Mouse (Mus musculus) heart, adult 2 months (tissue): ENCODE results near the gene Olfr1322. TPM values are rescaled to one million over a fixed set of nuclear protein-coding genes. Genes with fewer than 3 reads are reported as not detected.

Experiments
- DNase-seq, 2 experiments: peaks; one replicate each; pipeline ENCODE4 v3.0.0; 2021
- H3K27ac ChIP-seq: fragments of 200-600 bp; 2 replicates; pipeline ENCODE4 v1.8.1; 2022
- H3K27me3 ChIP-seq: fragments of 200-500 bp; 2 replicates; pipeline ENCODE4 v1.6.1; 2012; ENCODE audit warnings: mild to moderate bottlenecking, low read length, inconsistent platforms, mixed read lengths; ENCODE audit not compliant: control insufficient read depth, insufficient read depth
- H3K36me3 ChIP-seq: fragments of 200-500 bp; 2 replicates; pipeline ENCODE4 v1.6.1; 2012; ENCODE audit warnings: low read length, inconsistent platforms; ENCODE audit not compliant: control insufficient read depth, insufficient read depth
- H3K4me1 ChIP-seq: fragments of 200-500 bp; 2 replicates; pipeline ENCODE4 v1.6.1; 2011; ENCODE audit warnings: low read length; ENCODE audit not compliant: control insufficient read depth, insufficient read depth
- H3K4me3 ChIP-seq: fragments of 200-600 bp; 2 replicates; pipeline ENCODE4 v1.8.1; 2022
- H3K79me2 ChIP-seq: fragments of 200-500 bp; replicated peaks from 2 replicates; pipeline ENCODE4 v1.6.1; 2012; ENCODE audit warnings: mild to moderate bottlenecking, inconsistent platforms, low read length, moderate library complexity, mixed read lengths; ENCODE audit not compliant: control insufficient read depth, insufficient read depth
- H3K9ac ChIP-seq: fragments of 200-500 bp; 2 replicates; pipeline ENCODE4 v1.6.1; 2012; ENCODE audit warnings: low read depth, mild to moderate bottlenecking, control low read depth, inconsistent platforms, low read length, mixed read lengths
- CTCF ChIP-seq: fragments of 200-600 bp; IDR thresholded peaks from 2 replicates; pipeline ENCODE4 v1.8.1; 2022; ENCODE audit warnings: antibody characterized with exemption, mild to moderate bottlenecking, moderate library complexity
- EP300 ChIP-seq: fragments of 200-500 bp; IDR thresholded peaks from 2 replicates; pipeline ENCODE4 v1.6.1; 2011; ENCODE audit warnings: low read depth, low read length, control low read depth; ENCODE audit not compliant: insufficient read depth
- POLR2A ChIP-seq: fragments of 200-500 bp; IDR thresholded peaks from 2 replicates; pipeline ENCODE4 v1.6.1; 2011; ENCODE audit warnings: mild to moderate bottlenecking, low read depth, low read length, control low read depth; ENCODE audit not compliant: insufficient read depth
- WGBS: fragments of 180-500 bp; shearing (Covaris S2); methylation state at CpG from one replicate; pipeline ENCODE4 v1.1.7; 2018; 5-methylcytosine and 5-hydroxymethylcytosine counted together
- intact Hi-C: fragments of 180-260 bp; cut with DNase I; formaldehyde crosslinking; loops from one replicate; pipeline ENCODE4 v1.15.1; 2025
- long read RNA-seq: library from polyadenylated mRNA; stranded (forward); transcript quantifications from one replicate; pipeline ENCODE4 v2.0.0, GENCODE M21; 2021
- polyA plus RNA-seq: library from polyadenylated mRNA; depleted of rRNA; stranded (reverse); fragments of >200 nt; gene quantifications from 2 replicates; pipeline ENCODE4 v1.2.3, GENCODE M21; 2012; rRNA removed
- total RNA-seq, 2 experiments: library from RNA; stranded (reverse); gene quantifications; 2 replicates each; pipeline ENCODE4 v1.2.3; 2021

Olfr1322 gene
- total RNA-seq (not detected), polyA plus RNA-seq (not detected in 2 replicates)
- long read RNA-seq = 0 reads

DNA sequence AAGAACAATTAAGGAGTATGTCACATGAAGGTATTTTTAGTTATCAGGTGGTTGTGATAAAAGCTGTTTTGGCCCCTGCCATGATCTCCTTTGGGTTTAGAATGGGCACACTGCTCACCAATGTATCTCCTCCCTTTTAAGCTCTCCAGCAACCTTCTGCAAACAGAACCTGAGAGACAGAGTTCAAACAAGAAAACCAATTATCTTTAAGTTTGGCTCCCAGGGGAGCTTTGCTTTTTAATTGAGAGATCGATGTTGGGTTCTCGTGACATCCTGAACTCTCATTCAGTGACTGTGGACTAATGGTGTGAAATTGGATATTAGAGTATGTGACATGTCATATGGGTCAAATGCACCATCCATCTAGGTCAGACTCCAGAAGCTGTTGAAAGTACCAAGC, at the start of gene Olfr1322:
Gene Olfr1322, minus strand, starts transcription at position 101 of the 400 bp plus-strand sequence.
- intact Hi-C loops = no loop called here
- Histone ChIP-seq H3K36me3 (no peaks in the 10 kb centered on the region), H3K27ac (no peak within 1 kb of the TSS), H3K27me3 (no peaks in the 10 kb centered on the region), H3K4me3 (no peak within 1 kb of the TSS), H3K79me2 (no peaks in the 10 kb centered on the region), H3K9ac (no peak within 1 kb of the TSS), H3K4me1 (no peaks in the 10 kb centered on the region)
- DNase-seq = no peak
- TF ChIP-seq CTCF (no peak), EP300 (no peak), POLR2A (no peak)
- WGBS = 91% methylated on average over 2 of the region's 2 CpGs

DNA sequence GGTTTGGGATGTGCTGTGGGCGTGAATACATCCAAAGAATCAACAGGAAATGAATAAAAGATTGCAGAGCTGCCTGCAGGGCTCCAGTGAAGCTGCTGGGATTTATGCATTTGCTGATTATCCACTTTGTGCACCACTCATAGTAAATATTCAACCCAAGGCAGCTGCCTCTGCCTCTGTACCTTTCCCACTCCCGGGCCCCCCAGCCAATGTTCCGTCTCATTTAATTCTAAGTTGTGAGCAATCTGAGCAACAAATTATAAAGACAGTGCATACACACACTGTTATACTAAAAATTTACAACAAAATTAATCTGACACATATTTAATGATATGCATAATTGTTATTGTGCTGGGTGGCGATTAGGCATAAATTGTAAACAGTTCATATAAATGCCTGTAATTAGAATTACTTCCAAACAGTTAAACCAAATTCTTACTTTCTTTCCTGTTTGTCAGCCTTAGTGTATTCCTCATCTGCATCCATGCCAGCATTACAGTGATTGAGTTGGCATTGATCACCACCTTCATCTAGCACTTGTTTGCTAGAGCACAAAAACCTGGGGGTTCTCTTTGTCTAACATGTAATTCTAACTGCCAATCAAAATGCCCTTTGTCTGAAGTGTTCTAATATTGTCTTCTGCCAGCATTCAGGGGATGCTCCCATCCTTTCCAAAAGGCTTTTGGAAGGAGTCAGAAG, 13.5 kb downstream of the Olfr1322 start:
- Histone ChIP-seq H3K4me3 (no peak overlapping the region), H3K36me3 (no peaks in the 10 kb centered on the region), H3K27ac (no peak overlapping the region), H3K79me2 (no peaks in the 10 kb centered on the region), H3K27me3 (no peaks in the 10 kb centered on the region), H3K4me1 (no peaks in the 10 kb centered on the region), H3K9ac (no peak overlapping the region)
- intact Hi-C loops = no loop called here
- 61% methylated on average over 4 of the region's 4 CpGs for WGBS
- TF ChIP-seq CTCF (no peak), EP300 (no peak), POLR2A (no peak)
- no peak for DNase-seq

Other genes with a start within 250 kb of the Olfr1322 start
- not detected for gene Olfr1320, start 219.2 kb downstream of the Olfr1322 start, total RNA-seq
- gene Olfr1320, start 219.2 kb downstream of the Olfr1322 start, polyA plus RNA-seq = not detected in 2 replicates
- not detected for gene Olfr1321, start 156.4 kb downstream of the Olfr1322 start, total RNA-seq
- not detected in 2 replicates for gene Olfr1321, start 156.4 kb downstream of the Olfr1322 start, polyA plus RNA-seq
- 10 to 100 TPM; 15.4 to 27.1 TPM for gene Igsf1, start 93.7 kb downstream of the Olfr1322 start, total RNA-seq
- gene Igsf1, start 93.7 kb downstream of the Olfr1322 start, polyA plus RNA-seq = 20.8 and 25.9 TPM in 2 replicates
- gene Olfr1323, start 127.9 kb upstream of the Olfr1322 start, total RNA-seq = not detected
- not detected in 2 replicates for gene Olfr1323, start 127.9 kb upstream of the Olfr1322 start, polyA plus RNA-seq